Mouse (Mus musculus): ENCODE measurements around the gene Slc35c2. TPM values are rescaled to one million over a fixed set of nuclear protein-coding genes. Genes with fewer than 3 reads are reported as not detected.

Slc35c2 gene
- total RNA-seq, 2 experiments from 2014 or later = 49.8 to 53.9 TPM

- no peak for DNase-seq (ENCODE audit: low spot score in 2 of 2)
Measured at GRCm38 (mm10) chr2:165241786-165242185, 45.9 kb downstream of the Slc35c2 start.

GRCm38 (mm10) chr2:165240371-165240770 lies 47.3 kb downstream of the Slc35c2 start:
- DNase-seq (ENCODE audit: low spot score in 2 of 2) = no peak

GRCm38 (mm10) chr2:165239533-165240144 lies 48.0 kb downstream of the Slc35c2 start:
- no peak for DNase-seq (ENCODE audit: low spot score in 2 of 2)

- DNase-seq (ENCODE audit: low spot score in 2 of 2) = no peak
Measured at GRCm38 (mm10) chr2:165238416-165239145, 49.1 kb downstream of the Slc35c2 start.

GRCm38 (mm10) chr2:165234613-165235291 lies 52.9 kb downstream of the Slc35c2 start, which contains the start of gene Cdh22:
TSS of gene Cdh22 (minus strand) at chr2:165234853.
- peak; percentile 79 to 80 for DNase-seq (ENCODE audit: low spot score in 2 of 2)

GRCm38 (mm10) chr2:165234291-165234612 lies 53.4 kb downstream of the Slc35c2 start:
- DNase-seq (ENCODE audit: low spot score in 2 of 2) = no peak

GRCm38 (mm10) chr2:165233491-165234290 lies 54.0 kb downstream of the Slc35c2 start:
- DNase-seq (ENCODE audit: low spot score in 2 of 2) = peak; percentile 58 to 71

GRCm38 (mm10) chr2:165229050-165229449 lies 58.6 kb downstream of the Slc35c2 start:
- no peak for DNase-seq (ENCODE audit: low spot score in 2 of 2)

Other genes with a start within 250 kb of the Slc35c2 start
- gene Cd40, start 232.2 kb downstream of the Slc35c2 start, total RNA-seq (2021) = 1 to 10 TPM; 1.5 to 3.8 TPM
- gene 1700025C18Rik, start 197.1 kb downstream of the Slc35c2 start, total RNA-seq (2021) = not detected
- gene Cdh22, start 53.0 kb downstream of the Slc35c2 start, total RNA-seq (2021) = 10 to 100 TPM; 13.5 to 15.8 TPM
- gene Elmo2, start 38.6 kb upstream of the Slc35c2 start, total RNA-seq (2021) = 100 to 1,000 TPM; 102 to 105 TPM
- gene Zfp663, start 80.9 kb upstream of the Slc35c2 start, total RNA-seq (2021) = under 1 TPM; 0.85 to 0.94 TPM
- 10 to 100 TPM; 13.3 to 13.4 TPM for gene Zfp334, start 100.4 kb upstream of the Slc35c2 start, total RNA-seq (2021)
- gene Ocstamp, start 112.5 kb upstream of the Slc35c2 start, total RNA-seq (2021) = under 1 TPM in 1 of 2 experiments, not detected in 1; 0.09 TPM
- gene Slc13a3, start 185.4 kb upstream of the Slc35c2 start, total RNA-seq (2021) = 10 to 100 TPM; 22.1 to 23.8 TPM
- 10 to 100 TPM; 19.5 to 23.3 TPM for gene Trp53rka, start 205.5 kb upstream of the Slc35c2 start, total RNA-seq (2021)
- gene Slc2a10, start 215.9 kb upstream of the Slc35c2 start, total RNA-seq (2021) = 1 to 10 TPM in 1 of 2 experiments, under 1 TPM in 1; 0.96 to 1.7 TPM

Data from layer of hippocampus, postnatal 10 days (tissue).